Mouse (Mus musculus): Measurements from ENCODE around the gene Scrt2. TPM values are rescaled to one million over a fixed set of nuclear protein-coding genes. Genes with fewer than 3 reads are reported as not detected.

Scrt2 gene
- polyA plus RNA-seq, 1 experiment from 2014 or later: not detected

DNA sequence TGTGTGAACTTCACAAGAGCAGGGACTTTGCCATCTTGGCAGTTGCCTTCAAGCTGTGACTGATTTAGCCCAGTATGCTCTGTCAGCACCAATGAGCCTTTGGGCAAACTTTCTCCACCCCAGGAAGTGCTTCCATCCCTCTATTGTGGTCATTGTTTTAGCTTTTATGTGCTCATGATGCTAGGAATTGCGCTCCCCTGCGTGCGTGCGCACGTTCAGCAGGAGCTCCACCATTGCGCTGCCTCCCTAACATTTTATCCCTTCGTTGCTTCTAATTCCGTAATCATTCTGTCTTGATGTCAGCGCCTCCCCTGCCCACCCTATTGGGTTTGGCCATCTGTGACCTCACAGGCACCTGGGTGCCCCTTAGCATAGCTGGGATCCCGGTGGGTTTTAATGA lies 25.3 kb downstream of the Scrt2 start:
- Histone ChIP-seq H3K27ac (replicated peaks) (peak overlapping the region; percentile 92; the same call in 1 of the 2 replicates), H3K4me1 (replicated peaks) (peaks cover 25% of the 10 kb centered on the region), H3K9me3 (replicated peaks) (no peaks in the 10 kb centered on the region), H3K4me2 (peak overlapping the region; percentile 90), H3K4me3 (replicated peaks) (peak overlapping the region; percentile 73), H3K9ac (peak overlapping the region; percentile 90), H3K27me3 (peaks cover 25% of the 10 kb centered on the region), H3K36me3 (replicated peaks) (peaks cover 29% of the 10 kb centered on the region; the same call in 1 of the 2 replicates)
- 93% methylated on average over 10 of the region's 10 CpGs for WGBS (ENCODE audit: insufficient replicate concordance)
- ATAC-seq (ENCODE audit: insufficient read depth): no peak

DNA sequence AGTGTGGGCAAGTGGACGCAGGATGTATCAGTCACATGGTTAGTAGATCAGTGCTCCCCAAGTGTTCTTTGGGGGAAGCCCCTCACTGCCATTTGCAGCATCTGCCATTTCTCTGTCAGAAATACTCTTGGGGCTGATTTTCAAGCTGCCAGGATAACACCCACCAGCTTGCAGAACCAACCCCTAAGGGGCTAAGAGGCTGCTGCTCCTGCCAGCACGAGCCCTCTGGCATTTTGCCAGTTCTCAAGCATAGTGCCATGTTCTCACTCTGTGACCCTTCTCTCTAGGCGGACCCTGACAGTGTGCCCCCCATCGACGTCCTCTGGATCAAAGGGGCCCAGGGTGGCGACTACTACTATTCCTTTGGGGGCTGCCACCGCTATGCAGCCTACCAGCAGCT lies 27.4 kb downstream of the Scrt2 start:
- Histone ChIP-seq H3K27ac (replicated peaks) (no peak overlapping the region), H3K27me3 (peaks cover 11% of the 10 kb centered on the region), H3K4me2 (no peak overlapping the region), H3K36me3 (replicated peaks) (peaks cover 29% of the 10 kb centered on the region; the same call in 1 of the 2 replicates), H3K9me3 (replicated peaks) (no peaks in the 10 kb centered on the region), H3K4me3 (replicated peaks) (no peak overlapping the region), H3K9ac (no peak overlapping the region), H3K4me1 (replicated peaks) (peaks cover 36% of the 10 kb centered on the region)
- 82% methylated on average over 7 of the region's 7 CpGs for WGBS (ENCODE audit: insufficient replicate concordance)
- ATAC-seq (ENCODE audit: insufficient read depth): no peak

DNA sequence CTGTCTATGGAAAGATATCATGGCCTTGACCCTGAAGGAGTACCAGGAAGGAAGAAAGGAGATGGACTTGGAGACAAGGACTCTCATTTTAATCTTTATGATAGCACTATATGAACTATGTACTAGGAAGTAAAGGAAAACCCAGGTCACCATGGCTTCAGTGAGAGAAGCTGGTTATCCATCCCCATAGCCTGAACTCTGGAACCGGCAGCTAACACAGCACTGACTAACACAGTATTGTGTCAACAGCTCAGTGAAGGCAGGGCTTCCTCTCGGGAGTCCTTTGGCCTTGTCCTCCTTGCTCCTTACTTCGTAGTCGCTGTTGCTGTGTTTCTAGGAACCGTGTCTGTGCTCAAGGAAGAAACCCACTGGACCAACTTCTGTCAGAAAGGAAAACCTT lies 28.1 kb downstream of the Scrt2 start:
- H3K9ac ChIP-seq: no peak overlapping the region
- peaks cover 29% of the 10 kb centered on the region; the same call in 1 of the 2 replicates for H3K36me3 ChIP-seq (replicated peaks)
- no peak overlapping the region for H3K27ac ChIP-seq (replicated peaks)
- peaks cover 17% of the 10 kb centered on the region for H3K27me3 ChIP-seq
- ATAC-seq (ENCODE audit: insufficient read depth): no peak
- WGBS (ENCODE audit: insufficient replicate concordance): 79% methylated on average over 5 of the region's 5 CpGs
- peaks cover 41% of the 10 kb centered on the region for H3K4me1 ChIP-seq (replicated peaks)
- no peaks in the 10 kb centered on the region for H3K9me3 ChIP-seq (replicated peaks)
- H3K4me3 ChIP-seq (replicated peaks): no peak overlapping the region
- no peak overlapping the region for H3K4me2 ChIP-seq

DNA sequence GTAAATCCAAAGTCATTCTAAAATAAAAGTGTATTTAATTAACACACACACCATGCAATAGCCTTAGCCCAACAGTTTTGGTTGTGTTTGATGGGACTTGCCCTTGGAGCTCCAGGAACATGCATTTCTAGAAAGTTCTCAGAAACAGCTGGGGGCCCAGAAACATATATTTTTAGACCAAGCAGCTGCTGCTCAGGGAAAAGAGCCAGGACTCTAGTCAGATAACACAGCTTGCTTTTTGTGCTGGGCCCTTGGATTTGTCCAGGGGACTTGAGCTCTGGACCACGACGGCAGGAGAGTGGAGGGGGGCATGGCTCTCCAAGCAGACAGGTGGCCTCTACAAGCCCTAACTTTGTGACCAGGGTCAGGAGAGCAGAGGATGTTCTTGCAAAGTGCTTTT lies 30.0 kb downstream of the Scrt2 start:
- Histone ChIP-seq H3K4me1 (replicated peaks) (peaks cover 37% of the 10 kb centered on the region), H3K4me3 (replicated peaks) (no peak overlapping the region), H3K27ac (replicated peaks) (no peak overlapping the region), H3K9ac (no peak overlapping the region), H3K36me3 (replicated peaks) (peaks cover 29% of the 10 kb centered on the region; the same call in 1 of the 2 replicates), H3K27me3 (peaks cover 29% of the 10 kb centered on the region), H3K4me2 (no peak overlapping the region), H3K9me3 (replicated peaks) (no peaks in the 10 kb centered on the region)
- ATAC-seq (ENCODE audit: insufficient read depth): no peak
- 53% methylated on average over 2 of the region's 2 CpGs for WGBS (ENCODE audit: insufficient replicate concordance)

DNA sequence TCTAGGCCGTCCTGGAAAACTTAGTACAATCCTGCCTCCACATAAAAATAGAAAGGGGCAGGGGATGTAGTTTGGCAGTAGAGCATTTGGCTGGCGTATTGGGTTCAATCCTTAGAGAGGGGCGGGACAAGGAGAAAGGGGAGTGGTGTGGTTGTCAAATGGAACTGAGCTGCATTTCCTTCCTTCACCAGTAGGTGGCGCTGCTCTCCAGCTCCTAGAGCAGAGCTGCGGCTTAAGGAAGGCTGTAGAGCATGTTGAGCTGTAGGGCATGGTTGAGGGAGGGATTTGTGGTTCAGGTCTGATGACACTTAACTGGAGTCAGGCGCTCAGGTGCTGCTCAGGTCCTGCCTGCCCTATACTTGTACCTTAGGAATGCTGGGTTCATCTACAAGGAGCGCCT lies 30.6 kb downstream of the Scrt2 start:
- Histone ChIP-seq H3K4me1 (replicated peaks) (peaks cover 32% of the 10 kb centered on the region), H3K9ac (no peak overlapping the region), H3K36me3 (replicated peaks) (peaks cover 29% of the 10 kb centered on the region; the same call in 1 of the 2 replicates), H3K27ac (replicated peaks) (no peak overlapping the region), H3K4me2 (no peak overlapping the region), H3K27me3 (peaks cover 29% of the 10 kb centered on the region), H3K9me3 (replicated peaks) (no peaks in the 10 kb centered on the region), H3K4me3 (replicated peaks) (no peak overlapping the region)
- WGBS (ENCODE audit: insufficient replicate concordance): 4% methylated on average over 7 of the region's 7 CpGs
- peak; percentile 68 for ATAC-seq (ENCODE audit: insufficient read depth)

DNA sequence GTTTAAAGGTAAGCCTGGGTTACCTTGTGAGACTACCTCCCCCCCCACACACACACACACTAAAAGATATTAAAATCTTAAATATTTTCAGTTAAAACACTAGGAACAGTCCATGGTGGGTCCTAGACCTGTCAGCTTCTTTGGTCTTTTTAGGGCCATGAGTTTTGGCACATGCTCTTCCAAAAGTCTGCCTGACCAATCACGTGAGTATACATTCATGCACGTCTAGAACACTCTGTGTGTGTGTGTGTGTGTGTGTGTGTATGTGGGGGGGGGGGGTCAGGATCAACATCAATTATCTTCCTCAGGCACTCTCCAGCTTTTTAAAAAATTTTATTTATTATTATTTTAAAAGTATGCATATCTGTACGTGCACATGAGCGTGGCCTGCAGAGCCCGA lies 31.2 kb downstream of the Scrt2 start:
- no peak overlapping the region for H3K4me2 ChIP-seq
- no peaks in the 10 kb centered on the region for H3K9me3 ChIP-seq (replicated peaks)
- WGBS (ENCODE audit: insufficient replicate concordance): 66% methylated on average over 5 of the region's 5 CpGs
- H3K27me3 ChIP-seq: peaks cover 29% of the 10 kb centered on the region
- peaks cover 27% of the 10 kb centered on the region; the same call in 1 of the 2 replicates for H3K36me3 ChIP-seq (replicated peaks)
- H3K4me1 ChIP-seq (replicated peaks): peaks cover 38% of the 10 kb centered on the region
- no peak overlapping the region for H3K9ac ChIP-seq
- no peak for ATAC-seq (ENCODE audit: insufficient read depth)
- no peak overlapping the region for H3K4me3 ChIP-seq (replicated peaks)
- no peak overlapping the region for H3K27ac ChIP-seq (replicated peaks)

DNA sequence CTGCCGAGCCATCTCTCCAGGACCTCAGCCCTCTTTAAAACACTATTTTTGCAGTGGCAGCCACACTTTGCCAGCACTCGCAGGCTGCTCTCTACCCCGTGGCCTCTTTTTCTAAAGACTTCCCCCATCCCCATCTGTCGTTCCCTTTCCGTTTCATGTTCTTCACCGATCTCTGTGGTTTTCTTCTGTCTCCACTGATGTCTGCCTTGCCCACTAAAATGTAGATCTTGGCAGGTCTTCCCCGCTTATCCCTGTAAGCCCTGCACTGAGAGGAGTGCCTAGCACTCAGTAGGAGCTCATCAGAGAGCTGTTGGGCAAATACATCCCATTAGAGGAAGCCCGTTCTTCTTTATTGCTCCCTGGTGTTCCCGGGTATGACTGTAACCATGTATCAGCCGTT lies 31.6 kb downstream of the Scrt2 start:
- no peak overlapping the region for H3K27ac ChIP-seq (replicated peaks)
- H3K9ac ChIP-seq: no peak overlapping the region
- peaks cover 22% of the 10 kb centered on the region; the same call in 1 of the 2 replicates for H3K36me3 ChIP-seq (replicated peaks)
- no peak overlapping the region for H3K4me2 ChIP-seq
- peaks cover 29% of the 10 kb centered on the region for H3K27me3 ChIP-seq
- H3K9me3 ChIP-seq (replicated peaks): no peaks in the 10 kb centered on the region
- H3K4me3 ChIP-seq (replicated peaks): no peak overlapping the region
- ATAC-seq (ENCODE audit: insufficient read depth): no peak
- peaks cover 42% of the 10 kb centered on the region for H3K4me1 ChIP-seq (replicated peaks)
- 20% methylated on average over 10 of the region's 10 CpGs for WGBS (ENCODE audit: insufficient replicate concordance)

DNA sequence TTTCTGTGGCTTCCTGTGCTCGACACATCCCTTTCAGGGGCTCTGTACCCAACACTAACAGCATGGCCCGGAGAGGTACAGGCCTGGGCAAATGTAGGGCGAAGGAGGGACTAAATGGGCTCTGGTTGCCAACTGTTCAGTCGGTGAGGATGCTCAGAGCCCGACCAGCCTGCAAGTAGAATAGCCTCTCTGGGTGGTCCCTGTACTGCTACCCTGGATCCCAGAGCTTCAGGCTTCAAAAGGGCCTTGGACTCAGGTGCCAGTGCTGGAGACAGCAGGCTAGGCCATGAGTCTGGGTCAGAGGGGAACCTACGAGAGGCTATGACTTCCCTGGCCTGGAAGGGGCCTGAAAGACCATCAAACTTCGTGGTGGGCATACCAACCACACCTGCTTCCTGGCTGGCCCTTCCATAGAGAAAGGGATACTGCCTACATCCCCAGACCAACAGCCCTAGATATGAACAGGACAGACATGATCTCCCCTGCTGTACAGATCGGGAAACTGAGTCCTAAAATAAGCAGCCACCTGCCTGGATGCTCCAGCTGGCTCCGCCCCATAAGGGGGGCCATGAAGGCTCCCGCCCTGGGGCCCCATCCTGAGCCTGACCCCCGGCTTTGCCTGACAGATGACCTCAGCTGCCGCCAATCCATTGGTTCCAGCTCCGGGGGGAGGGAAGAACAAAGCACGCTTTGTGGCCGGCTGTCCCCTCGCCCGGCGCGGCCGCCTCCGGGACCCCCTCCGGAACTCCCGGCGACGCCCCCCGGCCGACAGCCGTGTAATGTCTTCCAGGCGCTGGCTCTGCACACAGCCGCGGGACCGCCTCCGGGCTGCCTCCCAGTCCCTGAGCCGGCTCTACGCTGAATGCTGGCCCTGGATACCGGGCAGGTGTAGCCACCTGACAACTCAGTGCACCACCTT lies 33.0 kb downstream of the Scrt2 start:
- Histone ChIP-seq H3K27me3 (peaks cover 29% of the 10 kb centered on the region), H3K4me1 (replicated peaks) (peaks cover 42% of the 10 kb centered on the region), H3K36me3 (replicated peaks) (0 out of 2 replicates have a peak, but pooled peaks cover 10% of the 10 kb centered on the region), H3K4me3 (replicated peaks) (no peak overlapping the region), H3K4me2 (peak overlapping the region; percentile 50), H3K27ac (replicated peaks) (no peak overlapping the region), H3K9me3 (replicated peaks) (no peaks in the 10 kb centered on the region), H3K9ac (no peak overlapping the region)
- no peak for ATAC-seq (ENCODE audit: insufficient read depth)
- WGBS (ENCODE audit: insufficient replicate concordance): 19% methylated on average over 36 of the region's 36 CpGs

DNA sequence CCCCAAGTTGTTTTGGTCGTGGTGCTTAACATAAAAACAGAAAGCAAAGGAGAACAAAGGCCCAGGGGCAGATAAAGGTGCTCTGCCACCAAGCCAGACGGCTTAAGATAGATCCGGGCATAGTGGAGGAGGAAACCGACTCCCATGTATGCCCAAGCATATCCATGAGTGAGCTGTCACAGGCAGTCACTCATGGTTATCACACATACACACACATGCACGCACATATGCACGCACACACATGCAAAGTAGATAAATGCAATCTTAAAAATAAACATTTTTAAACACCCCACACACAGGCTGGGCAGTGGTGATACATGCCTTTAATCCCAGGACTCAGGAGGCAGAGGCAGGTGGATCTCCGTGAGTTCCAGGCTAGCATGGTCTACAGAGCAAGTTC lies 36.4 kb downstream of the Scrt2 start:
- Histone ChIP-seq H3K27me3 (peaks cover 24% of the 10 kb centered on the region), H3K4me3 (replicated peaks) (no peak overlapping the region), H3K9me3 (replicated peaks) (no peaks in the 10 kb centered on the region), H3K4me1 (replicated peaks) (peaks cover 44% of the 10 kb centered on the region), H3K27ac (replicated peaks) (no peak overlapping the region), H3K9ac (no peak overlapping the region), H3K36me3 (replicated peaks) (no peaks in the 10 kb centered on the region), H3K4me2 (no peak overlapping the region)
- WGBS (ENCODE audit: insufficient replicate concordance): 36% methylated on average over 7 of the region's 7 CpGs
- peak; percentile 67 for ATAC-seq (ENCODE audit: insufficient read depth)

DNA sequence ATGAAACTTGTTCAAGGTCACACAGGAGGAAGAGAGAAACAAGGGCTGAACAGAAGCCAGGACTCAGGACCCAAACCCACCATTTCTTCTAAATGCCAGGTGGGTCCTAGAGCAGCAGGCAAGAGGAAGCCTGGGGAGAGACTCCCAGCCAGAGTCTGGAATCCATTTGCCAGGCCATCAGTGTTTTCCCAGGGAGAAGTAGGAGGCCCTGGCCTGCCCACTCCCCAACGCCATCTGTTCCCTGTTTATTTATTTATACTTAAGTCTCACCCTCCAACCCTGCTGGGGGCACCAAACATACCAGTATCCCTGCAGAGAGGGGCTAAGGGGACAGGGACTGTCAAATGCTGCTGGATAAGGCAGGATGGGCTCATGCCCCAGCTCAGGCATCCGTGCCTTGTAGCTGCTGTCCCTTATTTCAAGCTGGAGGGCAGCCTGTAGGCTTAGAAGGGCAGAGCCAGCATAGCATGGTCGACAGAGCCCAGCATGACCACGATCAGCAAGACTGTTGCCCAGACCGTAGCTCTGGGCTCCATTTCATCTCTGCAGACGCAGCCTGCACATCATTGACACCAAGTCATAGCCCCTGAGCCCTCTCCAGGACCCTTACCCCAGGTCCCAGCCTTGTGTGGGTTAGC lies 38.0 kb downstream of the Scrt2 start:
- no peak overlapping the region for H3K4me2 ChIP-seq

DNA sequence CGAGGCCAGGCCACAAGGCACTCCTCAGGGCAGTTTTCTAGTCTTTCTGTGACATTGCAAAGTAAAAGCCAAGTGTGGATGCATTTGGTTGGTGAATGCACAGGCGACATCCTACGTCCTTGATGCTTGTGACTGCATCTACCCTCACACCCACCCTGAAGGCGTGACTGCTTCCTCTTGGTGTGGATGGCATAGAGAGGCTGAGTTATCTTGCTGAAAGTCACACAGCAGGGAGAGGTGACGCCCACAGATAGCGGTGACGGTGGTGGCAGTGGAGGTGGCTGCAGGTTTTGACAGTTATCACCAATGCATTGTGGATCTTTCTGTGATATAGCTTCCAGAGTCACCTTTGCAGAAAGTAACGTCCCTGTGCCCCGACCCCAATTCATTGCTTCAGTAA lies 41.6 kb downstream of the Scrt2 start:
- H3K9ac ChIP-seq: no peak overlapping the region
- H3K4me2 ChIP-seq: peak overlapping the region; percentile 54
- H3K36me3 ChIP-seq (replicated peaks): no peaks in the 10 kb centered on the region
- 13% methylated on average over 9 of the region's 9 CpGs for WGBS (ENCODE audit: insufficient replicate concordance)
- peak overlapping the region; percentile 63 for H3K27ac ChIP-seq (replicated peaks)
- peaks cover 43% of the 10 kb centered on the region for H3K4me1 ChIP-seq (replicated peaks)
- H3K27me3 ChIP-seq: no peaks in the 10 kb centered on the region
- no peak overlapping the region for H3K4me3 ChIP-seq (replicated peaks)
- peak; percentile 98 for ATAC-seq (ENCODE audit: insufficient read depth)
- no peaks in the 10 kb centered on the region for H3K9me3 ChIP-seq (replicated peaks)

More for the DNA sequence above, 38.0 kb downstream of the Scrt2 start:
- H3K36me3 ChIP-seq (replicated peaks): no peaks in the 10 kb centered on the region
- H3K9ac ChIP-seq: no peak overlapping the region
- H3K4me3 ChIP-seq (replicated peaks): no peak overlapping the region
- no peak overlapping the region for H3K27ac ChIP-seq (replicated peaks)
- peaks cover 13% of the 10 kb centered on the region for H3K27me3 ChIP-seq
- 54% methylated on average over 6 of the region's 6 CpGs for WGBS (ENCODE audit: insufficient replicate concordance)
- no peak for ATAC-seq (ENCODE audit: insufficient read depth)
- peaks cover 52% of the 10 kb centered on the region for H3K4me1 ChIP-seq (replicated peaks)
- H3K9me3 ChIP-seq (replicated peaks): no peaks in the 10 kb centered on the region
